Mouse (Mus musculus) kidney, postnatal 0 days (tissue): ENCODE data around the gene Nup93. TPM values are rescaled to one million over a fixed set of nuclear protein-coding genes. Genes with fewer than 3 reads are reported as not detected.

ENCODE experiments used
- ATAC-seq: fragments of 200-750 bp; cut with Nextera tagmentation; replicated peaks from 2 replicates; pipeline ENCODE4 v1.8.0; 2017; ENCODE audit warnings: low read depth, moderate number of reproducible peaks, moderate TSS enrichment, moderate library complexity; ENCODE audit not compliant: low FRiP score
- DNase-seq: peaks from one replicate; pipeline ENCODE4 v3.0.0-alpha.2; 2016; ENCODE audit warnings: low spot score
- H3K27ac ChIP-seq: fragments of 300-500 bp; sonication (generic); 2 replicates; pipeline ENCODE4 v1.5.1; 2014; ENCODE audit warnings: mild to moderate bottlenecking
- H3K27me3 ChIP-seq: fragments of 300-500 bp; sonication (generic); 2 replicates; pipeline ENCODE4 v1.6.1; 2014; ENCODE audit warnings: low read length, mixed read lengths; ENCODE audit not compliant: insufficient read depth
- H3K36me3 ChIP-seq: fragments of 300-500 bp; sonication (generic); 2 replicates; pipeline ENCODE4 v1.6.1; 2014; ENCODE audit warnings: low read length, mixed read lengths; ENCODE audit not compliant: insufficient read depth
- H3K4me1 ChIP-seq: fragments of 300-500 bp; sonication (generic); replicated peaks from 2 replicates; pipeline ENCODE4 v1.6.1; 2014; ENCODE audit warnings: antibody characterized with exemption, low read length, mixed read lengths; ENCODE audit not compliant: insufficient read depth
- H3K4me2 ChIP-seq: fragments of 300-500 bp; sonication (generic); 2 replicates; pipeline ENCODE4 v1.6.1; 2014; ENCODE audit warnings: mild to moderate bottlenecking, low read length, moderate library complexity, mixed read lengths
- H3K4me3 ChIP-seq: fragments of 300-500 bp; sonication (generic); replicated peaks from 2 replicates; pipeline ENCODE4 v1.5.1; 2014; ENCODE audit warnings: low read depth, low read length
- H3K9ac ChIP-seq: fragments of 300-500 bp; sonication (generic); 2 replicates; pipeline ENCODE4 v1.6.1; 2014; ENCODE audit warnings: low read depth, low read length
- H3K9me3 ChIP-seq: fragments of 300-500 bp; sonication (generic); replicated peaks from 2 replicates; pipeline ENCODE4 v1.6.1; 2016; ENCODE audit warnings: low read length, inconsistent platforms, mixed read lengths
- CTCF ChIP-seq: IDR thresholded peaks from 2 replicates; pipeline ENCODE4 v1.5.1; 2016; ENCODE audit warnings: antibody characterized with exemption, low read depth, mild to moderate bottlenecking, moderate library complexity
- WGBS: fragments of 180-500 bp; shearing (Covaris S2); extraction: QIAGEN DNeasy Blood & Tissue Kit; methylation state at CpG from one replicate; pipeline ENCODE4 v1.1.7; 2014; 5-methylcytosine and 5-hydroxymethylcytosine counted together
- polyA plus RNA-seq: library from polyadenylated mRNA; unstranded; fragments of >200 nt; fragmentation: Nextera tagmentation; extraction: Ambion mirVana; gene quantifications from 2 replicates; pipeline ENCODE4 v1.2.1, GENCODE M21; 2015

The Nup93 gene
- polyA plus RNA-seq, 1 experiment from 2014 or later: 45.0 TPM

DNA sequence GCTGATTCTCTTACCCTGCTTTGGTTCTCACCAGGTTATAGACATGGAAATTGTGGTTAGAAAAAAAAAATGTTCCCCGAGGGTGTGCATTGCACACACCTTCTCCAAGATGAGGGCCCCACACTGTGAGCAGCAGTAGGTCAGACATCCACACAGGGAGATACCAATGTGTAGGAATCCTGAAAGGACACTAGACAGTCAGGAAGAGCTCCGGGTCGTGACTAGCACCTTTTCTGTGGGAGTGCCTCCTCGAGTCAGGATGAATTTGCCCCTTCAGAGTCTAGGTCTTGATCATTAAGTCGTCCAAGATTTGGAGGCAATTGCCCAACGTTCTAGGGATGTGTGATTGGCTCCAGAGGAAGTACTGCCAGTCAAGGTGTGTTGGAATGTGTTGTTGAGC, 28.6 kb upstream of the Nup93 start:
- no peak for TF ChIP-seq CTCF
- no peak overlapping the region for H3K4me3 ChIP-seq
- H3K9me3 ChIP-seq: no peaks in the 10 kb centered on the region
- no peak overlapping the region for H3K4me2 ChIP-seq
- no peak for ATAC-seq
- no peak for DNase-seq
- no peaks in the 10 kb centered on the region for H3K36me3 ChIP-seq
- H3K27ac ChIP-seq: 0 out of 2 replicates have a peak overlapping the region, but pooled peaks have one; percentile 34
- WGBS: 62% methylated on average over 6 of the region's 6 CpGs
- no peak overlapping the region for H3K9ac ChIP-seq
- H3K27me3 ChIP-seq: no peaks in the 10 kb centered on the region
- H3K4me1 ChIP-seq: peaks cover 25% of the 10 kb centered on the region

DNA sequence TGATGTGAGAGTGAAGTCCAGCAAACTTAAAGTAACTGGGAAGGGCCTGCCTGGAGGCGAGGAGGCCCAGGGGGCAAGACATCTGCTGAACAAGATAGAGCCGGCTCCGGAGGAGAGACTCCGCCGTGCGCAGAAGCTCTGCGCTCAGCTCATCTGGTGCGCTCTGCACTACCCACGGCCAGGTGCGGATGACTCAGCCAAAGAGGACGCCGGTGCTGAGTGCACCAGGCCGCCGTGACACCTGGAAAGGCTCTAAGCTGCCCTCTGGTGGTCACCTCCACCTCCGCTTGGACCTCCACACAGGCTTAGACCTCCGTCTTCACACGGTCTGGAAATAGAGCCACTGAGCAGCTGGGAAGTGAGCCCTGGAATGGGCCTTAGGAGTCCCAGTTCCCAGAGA, 27.8 kb upstream of the Nup93 start:
- TF ChIP-seq CTCF: peak; percentile 89
- ATAC-seq (peak; percentile 87), DNase-seq (peak; percentile 78)
- peaks cover 26% of the 10 kb centered on the region for H3K4me1 ChIP-seq
- H3K36me3 ChIP-seq: no peaks in the 10 kb centered on the region
- H3K9ac ChIP-seq: no peak overlapping the region
- no peak overlapping the region for H3K4me3 ChIP-seq
- no peaks in the 10 kb centered on the region for H3K27me3 ChIP-seq
- H3K27ac ChIP-seq: 0 out of 2 replicates have a peak overlapping the region, but pooled peaks have one; percentile 5
- 4% methylated on average over 17 of the region's 17 CpGs for WGBS
- H3K4me2 ChIP-seq: peak overlapping the region; percentile 38; the same call in 1 of the 2 replicates
- H3K9me3 ChIP-seq: no peaks in the 10 kb centered on the region

DNA sequence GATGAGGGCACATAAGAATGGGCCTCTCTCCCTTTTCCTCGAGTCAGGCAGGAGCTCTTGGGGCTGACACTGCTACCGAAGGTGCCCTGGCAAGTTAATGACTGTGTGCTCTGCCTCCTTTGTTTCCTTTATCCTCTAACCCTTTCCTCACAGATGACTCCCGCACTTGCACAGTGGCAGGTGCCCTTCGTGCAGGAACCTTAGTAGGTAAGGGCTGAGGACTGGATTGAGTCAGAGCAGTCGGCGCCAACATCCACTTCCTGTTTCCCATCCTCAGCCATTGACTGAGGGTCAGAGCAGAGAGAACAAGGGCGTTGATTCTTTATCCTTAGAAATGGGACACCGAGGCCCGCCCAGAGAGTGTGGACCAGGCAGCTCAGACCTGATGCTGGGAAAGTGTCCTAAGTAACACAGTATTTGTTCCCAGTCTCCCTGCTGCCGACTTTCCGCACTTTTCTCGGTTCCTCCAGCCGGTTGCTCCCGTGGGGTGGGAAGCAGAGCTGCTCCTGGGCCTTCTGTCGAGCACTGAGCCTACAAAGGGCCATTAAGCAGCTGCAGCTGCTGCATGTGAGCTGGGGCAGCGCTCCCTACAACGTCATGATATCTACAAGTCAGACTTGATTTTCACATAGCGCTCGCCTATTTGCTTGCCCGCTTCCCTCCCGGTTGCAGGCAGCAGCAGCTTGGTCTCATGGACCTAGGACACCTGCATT, 26.9 kb upstream of the Nup93 start:
- 40% methylated on average over 21 of the region's 21 CpGs for WGBS
- Histone ChIP-seq H3K4me1 (peaks cover 26% of the 10 kb centered on the region), H3K9ac (no peak overlapping the region), H3K27me3 (no peaks in the 10 kb centered on the region), H3K36me3 (no peaks in the 10 kb centered on the region), H3K27ac (peak overlapping the region; percentile 8; the same call in 1 of the 2 replicates), H3K4me2 (no peak overlapping the region), H3K9me3 (no peaks in the 10 kb centered on the region), H3K4me3 (no peak overlapping the region)
- DNase-seq (no peak), ATAC-seq (no peak)
- TF ChIP-seq CTCF: no peak

DNA sequence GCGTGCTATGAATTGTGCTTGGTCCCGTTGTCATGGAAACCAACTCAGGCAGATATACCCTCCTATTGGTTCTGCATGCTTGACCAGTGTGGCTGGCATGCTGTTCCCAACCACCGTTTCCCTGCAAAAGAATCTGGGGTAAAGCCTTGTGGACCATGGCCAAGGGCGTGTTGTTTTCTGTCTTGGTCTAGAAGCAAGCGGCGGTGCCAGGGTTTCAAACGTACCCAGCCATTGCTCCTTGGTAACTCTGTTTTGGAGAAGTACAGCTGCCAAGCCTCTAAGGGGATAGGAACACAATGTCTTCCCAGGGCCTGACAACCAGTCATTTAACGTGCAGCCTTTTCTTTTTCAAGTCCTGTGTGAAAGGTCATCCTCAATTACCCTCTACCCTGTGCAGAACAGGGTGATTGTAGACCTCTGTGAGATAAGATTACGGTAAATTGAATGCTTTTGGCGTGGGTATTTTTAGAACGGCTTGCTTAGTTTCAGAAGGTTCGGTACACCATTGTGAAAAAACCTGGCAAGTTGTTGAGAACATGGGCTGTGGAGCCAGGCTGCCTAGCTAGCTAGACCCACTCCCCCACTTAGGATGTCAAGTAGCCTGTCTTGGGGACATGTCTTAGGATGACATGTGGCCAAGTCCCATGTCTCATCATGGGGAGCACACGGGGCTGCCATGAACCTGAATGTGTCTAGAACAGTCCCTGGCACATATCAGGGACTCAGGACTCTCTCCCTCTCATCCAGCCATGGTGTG, 24.9 kb upstream of the Nup93 start:
- 54% methylated on average over 13 of the region's 13 CpGs for WGBS
- Histone ChIP-seq H3K9ac (no peak overlapping the region), H3K27me3 (no peaks in the 10 kb centered on the region), H3K27ac (no peak overlapping the region), H3K4me1 (peaks cover 14% of the 10 kb centered on the region), H3K4me2 (no peak overlapping the region), H3K9me3 (no peaks in the 10 kb centered on the region), H3K36me3 (no peaks in the 10 kb centered on the region), H3K4me3 (no peak overlapping the region)
- ATAC-seq: no peak
- no peak for DNase-seq
- TF ChIP-seq CTCF: no peak

DNA sequence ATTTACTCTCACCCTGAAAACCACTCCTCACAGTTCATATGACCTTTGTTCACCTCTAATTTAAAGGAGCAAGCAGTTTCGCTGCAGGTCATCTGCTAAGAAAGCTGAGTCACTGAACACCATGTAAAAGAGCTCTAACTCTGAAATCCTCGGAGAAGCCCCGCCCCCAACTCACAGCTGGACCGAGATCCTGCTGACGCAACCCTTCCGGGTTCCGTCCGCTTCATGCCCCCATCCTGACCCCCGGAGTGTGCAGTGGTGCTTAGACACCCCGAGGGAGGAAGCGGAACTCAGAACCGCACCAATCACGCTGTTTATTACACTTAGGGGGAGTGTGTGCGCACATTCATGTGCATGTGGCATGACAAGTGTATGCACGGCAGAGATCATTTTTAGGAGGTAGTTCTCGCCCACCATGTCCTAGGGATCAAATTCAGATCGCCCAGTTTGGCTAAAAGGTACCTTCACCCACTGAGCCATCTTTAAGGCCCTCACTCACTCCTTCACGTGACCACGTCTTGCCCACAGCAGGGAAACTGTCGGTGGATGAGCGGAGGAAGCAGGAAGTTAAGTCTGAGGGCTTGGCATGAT, 23.2 kb upstream of the Nup93 start:
- WGBS: 17% methylated on average over 21 of the region's 21 CpGs
- Histone ChIP-seq H3K27me3 (no peaks in the 10 kb centered on the region), H3K27ac (peak overlapping the region; percentile 38; the same call in 1 of the 2 replicates), H3K4me2 (peak overlapping the region; percentile 45), H3K4me3 (no peak overlapping the region), H3K9me3 (no peaks in the 10 kb centered on the region), H3K36me3 (no peaks in the 10 kb centered on the region), H3K4me1 (peaks cover 14% of the 10 kb centered on the region), H3K9ac (no peak overlapping the region)
- DNase-seq: peak; percentile 85
- no peak for TF ChIP-seq CTCF
- peak; percentile 67 for ATAC-seq

DNA sequence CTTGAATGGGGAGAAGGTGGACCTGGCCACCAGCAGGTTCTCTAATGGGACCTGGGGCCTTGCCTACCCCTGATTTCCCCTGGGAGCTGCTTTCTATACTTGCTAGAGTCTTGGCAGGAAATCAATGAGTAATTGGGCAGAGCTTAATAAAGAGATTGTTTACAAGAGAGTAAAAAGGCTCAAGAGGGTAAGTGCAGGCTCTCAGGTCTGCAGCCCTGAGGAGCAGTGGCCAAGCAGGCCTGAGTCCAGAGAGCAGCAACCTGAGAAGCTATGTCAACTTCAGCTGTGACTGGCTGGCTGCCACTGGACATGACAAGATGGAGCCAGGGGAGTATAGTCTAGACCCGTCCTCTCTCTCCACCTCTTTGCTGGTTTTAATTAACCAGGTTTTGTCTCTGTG, 21.4 kb upstream of the Nup93 start:
- no peak for TF ChIP-seq CTCF
- peaks cover 4% of the 10 kb centered on the region for H3K4me1 ChIP-seq
- H3K36me3 ChIP-seq: no peaks in the 10 kb centered on the region
- no peak overlapping the region for H3K9ac ChIP-seq
- H3K4me3 ChIP-seq: no peak overlapping the region
- no peak overlapping the region for H3K4me2 ChIP-seq
- 72% methylated on average over 1 of the region's 1 CpGs for WGBS
- no peaks in the 10 kb centered on the region for H3K27me3 ChIP-seq
- H3K27ac ChIP-seq: no peak overlapping the region
- ATAC-seq (no peak), DNase-seq (no peak)
- no peaks in the 10 kb centered on the region for H3K9me3 ChIP-seq
